Mouse (Mus musculus): ENCODE measurements around the gene Cmtm8.

DNA sequence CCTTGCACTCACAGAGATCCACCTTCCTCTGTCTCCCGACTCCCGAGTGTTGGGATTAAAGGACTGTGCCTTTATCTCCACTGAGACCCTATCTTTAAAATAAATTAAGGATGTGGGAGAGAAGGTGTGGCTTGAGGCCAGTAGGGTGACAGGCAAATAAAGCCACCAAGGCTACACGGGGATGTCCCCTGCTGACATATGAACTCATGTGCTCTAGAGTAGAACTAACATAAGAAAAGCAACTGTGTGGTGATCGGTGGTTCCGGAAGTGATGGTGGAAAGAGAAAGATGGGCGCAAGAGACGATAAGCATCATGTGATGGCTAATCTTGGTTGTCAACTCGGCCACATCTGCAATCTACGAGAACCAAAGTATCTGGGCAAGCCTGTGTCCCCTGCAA, 91.6 kb downstream of the Cmtm8 start:
- TF ChIP-seq CTCF (IDR thresholded peaks at IDR 0.05; ENCODE audit: insufficient read depth, low read length) (no peak), POLR2A (IDR thresholded peaks at IDR 0.05; ENCODE audit: borderline replicate concordance, extremely low read depth, low read depth, low read length) (no peak)

All from lung, adult 2 months (tissue).